Mouse (Mus musculus) cerebellum, adult 8-10 months (tissue): Measurements from ENCODE around the gene Olfr1326-ps1.

ENCODE experiments used
- DNase-seq: peaks from one replicate; pipeline ENCODE4 v3.0.0; 2022

Olfr1326-ps1 gene

DNA sequence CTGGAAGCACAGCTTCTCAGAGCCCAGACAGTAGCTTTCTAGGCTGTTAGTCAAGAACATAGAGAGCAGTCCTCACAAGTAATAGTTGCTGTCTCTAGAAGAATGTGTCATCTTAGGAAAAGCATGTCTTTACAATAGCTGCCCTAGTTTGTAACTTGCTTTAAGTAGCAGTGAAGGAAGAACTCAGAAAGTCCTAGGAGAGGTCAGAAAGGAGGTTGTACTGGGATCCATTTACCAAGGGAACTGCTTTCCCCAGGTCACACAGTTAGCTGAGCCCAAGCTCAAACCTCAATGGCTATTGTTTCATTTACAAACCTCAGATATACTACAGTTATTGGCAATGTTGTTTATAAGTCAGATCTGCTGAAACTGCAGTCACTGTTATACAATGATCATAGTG lies at the start of gene Olfr1326-ps1:
Gene Olfr1326-ps1 (minus strand): TSS at position 101 of the 400 bp plus-strand sequence.
- DNase-seq: no peak

DNA sequence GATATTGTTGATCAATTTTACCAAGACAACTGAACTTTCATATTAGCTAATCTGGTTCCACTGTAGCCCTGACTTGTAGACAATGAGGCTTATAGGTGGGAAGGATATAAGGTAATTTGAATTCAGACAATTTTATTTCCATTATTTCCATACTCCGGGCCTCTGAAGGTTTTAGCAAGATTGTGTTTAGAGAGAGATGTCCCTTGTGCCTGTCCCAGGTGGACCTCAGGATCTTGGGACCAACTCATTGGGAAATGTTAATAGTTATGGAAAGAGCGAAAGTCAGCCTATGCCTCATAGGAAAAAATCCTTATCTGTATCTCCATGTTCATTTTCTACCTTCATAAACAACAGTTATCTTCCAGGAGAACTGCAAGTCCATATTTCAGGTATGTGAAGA lies 17.7 kb upstream of the Olfr1326-ps1 start, which contains the start of gene Olfr1325:
Gene Olfr1325 (plus strand): TSS at position 301 of the 400 bp plus-strand sequence.
- DNase-seq: no peak
